Mouse (Mus musculus) lung, postnatal 0 days (tissue): ENCODE data around the gene Cutc. TPM values are rescaled to one million over a fixed set of nuclear protein-coding genes. Genes with fewer than 3 reads are reported as not detected.

Experiments
- ATAC-seq: fragments of 200-750 bp; cut with Nextera tagmentation; 2 replicates; pipeline ENCODE4 v1.8.0; 2017; ENCODE audit warnings: moderate library complexity
- DNase-seq: peaks from one replicate; pipeline ENCODE4 v3.0.0-alpha.2; 2016; ENCODE audit warnings: low spot score
- H3K27ac ChIP-seq: fragments of 300-500 bp; sonication (generic); 2 replicates; pipeline ENCODE4 v1.5.1; 2014; ENCODE audit warnings: antibody characterized with exemption, mild to moderate bottlenecking, low read length, mixed read lengths
- H3K27me3 ChIP-seq: fragments of 300-500 bp; sonication (generic); replicated peaks from 2 replicates; pipeline ENCODE4 v1.6.1; 2014; ENCODE audit warnings: low read length, mixed read lengths; ENCODE audit not compliant: insufficient read depth
- H3K36me3 ChIP-seq: fragments of 300-500 bp; sonication (generic); 2 replicates; pipeline ENCODE4 v1.6.1; 2014; ENCODE audit warnings: low read length, mixed read lengths; ENCODE audit not compliant: insufficient read depth
- H3K4me1 ChIP-seq: fragments of 300-500 bp; sonication (generic); 2 replicates; pipeline ENCODE4 v1.6.1; 2014; ENCODE audit warnings: antibody characterized with exemption, low read depth, low read length, mixed read lengths; ENCODE audit not compliant: insufficient read depth
- H3K4me2 ChIP-seq: fragments of 300-500 bp; sonication (generic); replicated peaks from 2 replicates; pipeline ENCODE4 v1.6.1; 2014; ENCODE audit warnings: low read depth, mild to moderate bottlenecking, low read length, moderate library complexity, mixed read lengths
- H3K4me3 ChIP-seq: fragments of 300-500 bp; sonication (generic); 2 replicates; pipeline ENCODE4 v1.5.1; 2014; ENCODE audit warnings: low read depth, low read length
- H3K9ac ChIP-seq: fragments of 300-500 bp; sonication (generic); replicated peaks from 2 replicates; pipeline ENCODE4 v1.6.1; 2014; ENCODE audit warnings: low read depth, mild to moderate bottlenecking
- H3K9me3 ChIP-seq: fragments of 300-500 bp; sonication (generic); 2 replicates; pipeline ENCODE4 v1.6.1; 2016; ENCODE audit warnings: low read length, mixed read lengths
- CTCF ChIP-seq: IDR thresholded peaks from 2 replicates; pipeline ENCODE4 v1.5.1; 2016; ENCODE audit warnings: antibody characterized with exemption, mild to moderate bottlenecking
- EP300 ChIP-seq: IDR thresholded peaks from 2 replicates; pipeline ENCODE4 v1.6.1; 2016; ENCODE audit warnings: antibody characterized with exemption, mild to moderate bottlenecking, control low read depth
- WGBS: fragments of 180-500 bp; shearing (Covaris S2); extraction: QIAGEN DNeasy Blood & Tissue Kit; methylation state at CpG from one replicate; pipeline ENCODE4 v1.1.7; 2014; 5-methylcytosine and 5-hydroxymethylcytosine counted together
- polyA plus RNA-seq: library from polyadenylated mRNA; unstranded; fragments of >200 nt; fragmentation: Nextera tagmentation; extraction: Ambion mirVana; gene quantifications from 2 replicates; pipeline ENCODE4 v1.2.1, GENCODE M21; 2015

Gene Cutc
- polyA plus RNA-seq, 1 experiment from 2014 or later: 17.1 TPM

DNA sequence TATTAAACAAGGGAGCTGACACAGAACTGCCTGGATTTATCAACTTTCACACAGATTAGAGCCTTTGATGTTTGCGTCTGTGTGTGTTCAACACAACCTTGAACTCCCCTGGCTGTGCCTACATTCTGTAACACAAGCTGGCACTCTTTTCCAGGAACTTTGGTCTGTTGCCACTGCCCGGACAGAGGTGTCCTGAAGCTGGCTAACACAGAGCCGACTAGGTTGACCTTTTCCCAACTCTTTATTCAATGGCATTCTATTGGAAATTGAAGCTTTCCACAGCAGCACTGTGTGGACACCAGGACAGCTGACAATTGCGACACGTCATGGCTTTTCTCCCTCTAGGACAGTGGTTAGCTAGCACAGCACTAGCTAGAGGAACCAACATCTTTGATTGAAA lies 44.4 kb downstream of the Cutc start:
- no peaks in the 10 kb centered on the region for H3K9me3 ChIP-seq
- 62% methylated on average over 5 of the region's 5 CpGs for WGBS
- TF ChIP-seq EP300 (no peak), CTCF (no peak)
- H3K27ac ChIP-seq: no peak overlapping the region
- H3K4me1 ChIP-seq: no peaks in the 10 kb centered on the region
- H3K27me3 ChIP-seq: no peaks in the 10 kb centered on the region
- H3K9ac ChIP-seq: no peak overlapping the region
- no peak overlapping the region for H3K4me3 ChIP-seq
- H3K4me2 ChIP-seq: no peak overlapping the region
- ATAC-seq: no peak
- no peaks in the 10 kb centered on the region for H3K36me3 ChIP-seq
- no peak for DNase-seq

DNA sequence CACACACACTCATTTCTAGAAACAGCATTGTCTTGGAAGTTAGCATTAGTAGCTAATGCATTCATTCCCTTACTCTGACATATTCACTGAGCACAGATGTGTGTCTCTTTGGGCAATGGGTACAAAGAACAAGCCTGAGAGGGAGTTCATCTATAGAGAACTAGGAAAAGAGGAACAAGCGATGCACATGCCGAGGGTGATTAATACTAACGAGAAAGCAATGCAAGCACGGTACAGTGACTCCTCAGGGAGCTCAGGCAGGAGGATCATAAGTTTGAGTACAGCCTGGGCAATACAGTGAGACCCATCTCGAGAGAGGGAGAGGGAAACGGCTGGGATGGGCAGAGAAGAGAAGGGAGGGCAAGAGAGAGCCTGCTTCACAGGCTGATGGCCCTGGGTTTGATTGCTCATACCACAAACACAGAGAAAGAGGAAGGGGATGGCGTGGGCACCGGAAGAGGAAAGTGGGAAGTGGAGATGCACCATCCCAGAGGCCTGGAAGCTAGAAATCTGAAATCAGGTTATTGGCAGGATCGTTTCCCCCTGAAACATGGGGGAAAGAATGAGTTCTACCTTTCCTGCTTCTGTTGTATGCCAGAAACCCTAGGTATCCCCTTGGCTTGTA lies 48.7 kb downstream of the Cutc start:
- 76% methylated on average over 9 of the region's 9 CpGs for WGBS
- no peak for ATAC-seq
- DNase-seq: no peak
- H3K4me2 ChIP-seq: no peak overlapping the region
- H3K9ac ChIP-seq: no peak overlapping the region
- no peaks in the 10 kb centered on the region for H3K36me3 ChIP-seq
- H3K27me3 ChIP-seq: no peaks in the 10 kb centered on the region
- no peaks in the 10 kb centered on the region for H3K4me1 ChIP-seq
- no peak overlapping the region for H3K27ac ChIP-seq
- TF ChIP-seq EP300: no peak
- no peak for TF ChIP-seq CTCF
- no peaks in the 10 kb centered on the region for H3K9me3 ChIP-seq
- H3K4me3 ChIP-seq: no peak overlapping the region

DNA sequence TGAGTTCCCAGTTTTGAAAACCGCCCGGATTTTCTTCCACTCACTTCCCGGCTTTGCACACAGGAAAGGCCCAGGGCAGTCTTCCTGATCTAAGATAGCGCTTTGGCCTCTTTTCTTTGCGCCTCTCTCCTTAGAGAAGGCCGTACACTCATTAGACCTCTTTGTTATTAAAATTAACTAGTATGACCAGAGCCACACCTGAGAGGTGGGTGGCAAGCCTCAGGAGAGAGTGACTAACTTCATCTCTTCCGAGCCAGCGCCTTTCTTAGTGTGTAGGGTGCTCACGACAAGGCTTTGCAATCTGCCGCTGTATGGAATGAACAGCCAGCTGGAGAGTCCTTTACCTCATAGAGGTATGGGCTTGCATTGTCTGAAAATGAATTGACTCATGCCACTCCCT lies 51.1 kb downstream of the Cutc start:
- H3K9me3 ChIP-seq: no peaks in the 10 kb centered on the region
- no peak overlapping the region for H3K4me3 ChIP-seq
- no peaks in the 10 kb centered on the region for H3K4me1 ChIP-seq
- no peak for ATAC-seq
- H3K27me3 ChIP-seq: no peaks in the 10 kb centered on the region
- no peak overlapping the region for H3K27ac ChIP-seq
- H3K9ac ChIP-seq: no peak overlapping the region
- TF ChIP-seq CTCF: no peak
- no peak for TF ChIP-seq EP300
- no peaks in the 10 kb centered on the region for H3K36me3 ChIP-seq
- no peak overlapping the region for H3K4me2 ChIP-seq
- 84% methylated on average over 10 of the region's 10 CpGs for WGBS
- no peak for DNase-seq

DNA sequence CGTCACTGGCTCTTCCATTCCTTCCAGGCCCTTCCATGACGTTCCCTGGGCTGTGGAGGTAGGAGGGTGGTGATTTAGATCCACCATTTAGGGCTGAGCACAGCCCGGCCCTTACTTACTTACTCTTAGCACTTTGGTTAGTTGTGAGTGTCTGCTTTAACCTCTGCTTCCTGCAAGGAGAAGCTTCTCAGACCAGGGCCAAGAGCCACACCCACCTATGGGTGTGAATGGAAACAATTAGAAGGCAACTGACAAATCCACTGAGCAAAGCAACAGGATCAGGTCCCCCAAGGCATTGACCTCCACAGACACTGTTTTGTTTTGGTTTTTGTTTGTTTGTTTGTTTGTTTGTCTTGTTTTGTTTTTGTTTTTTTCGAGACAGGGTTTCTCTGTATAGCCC lies 56.5 kb downstream of the Cutc start:
- H3K4me3 ChIP-seq: no peak overlapping the region
- no peak for TF ChIP-seq EP300
- TF ChIP-seq CTCF: no peak
- WGBS: 45% methylated on average over 4 of the region's 4 CpGs
- H3K27ac ChIP-seq: no peak overlapping the region
- no peaks in the 10 kb centered on the region for H3K36me3 ChIP-seq
- H3K27me3 ChIP-seq: no peaks in the 10 kb centered on the region
- no peaks in the 10 kb centered on the region for H3K4me1 ChIP-seq
- ATAC-seq (no peak), DNase-seq (no peak)
- H3K9ac ChIP-seq: no peak overlapping the region
- no peak overlapping the region for H3K4me2 ChIP-seq
- no peaks in the 10 kb centered on the region for H3K9me3 ChIP-seq

DNA sequence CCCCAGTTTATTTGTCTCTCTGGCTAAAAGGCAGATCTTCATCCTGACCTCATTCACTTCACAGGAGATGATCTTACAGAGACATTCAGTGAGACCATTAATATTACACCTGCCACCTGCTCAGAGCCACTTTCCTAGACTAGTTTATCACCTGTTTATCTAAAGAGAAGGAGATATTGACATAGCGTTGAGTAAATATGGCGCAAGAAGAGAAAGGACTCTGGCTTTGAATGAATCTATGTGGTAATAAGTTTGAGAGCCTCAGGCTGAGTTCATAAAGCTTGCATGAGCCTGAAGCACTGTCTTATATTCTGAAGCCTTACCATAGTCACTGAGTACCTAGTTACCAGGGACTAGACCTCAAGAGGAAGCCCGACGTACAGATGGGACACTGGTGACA lies 58.6 kb downstream of the Cutc start:
- Histone ChIP-seq H3K27me3 (no peaks in the 10 kb centered on the region), H3K36me3 (no peaks in the 10 kb centered on the region), H3K4me1 (no peaks in the 10 kb centered on the region), H3K9me3 (no peaks in the 10 kb centered on the region), H3K4me2 (no peak overlapping the region), H3K4me3 (no peak overlapping the region), H3K9ac (no peak overlapping the region), H3K27ac (no peak overlapping the region)
- TF ChIP-seq EP300 (no peak), CTCF (no peak)
- 60% methylated on average over 4 of the region's 4 CpGs for WGBS
- ATAC-seq (peak; percentile 21; the same call in 1 of the 2 replicates), DNase-seq (peak; percentile 44)

DNA sequence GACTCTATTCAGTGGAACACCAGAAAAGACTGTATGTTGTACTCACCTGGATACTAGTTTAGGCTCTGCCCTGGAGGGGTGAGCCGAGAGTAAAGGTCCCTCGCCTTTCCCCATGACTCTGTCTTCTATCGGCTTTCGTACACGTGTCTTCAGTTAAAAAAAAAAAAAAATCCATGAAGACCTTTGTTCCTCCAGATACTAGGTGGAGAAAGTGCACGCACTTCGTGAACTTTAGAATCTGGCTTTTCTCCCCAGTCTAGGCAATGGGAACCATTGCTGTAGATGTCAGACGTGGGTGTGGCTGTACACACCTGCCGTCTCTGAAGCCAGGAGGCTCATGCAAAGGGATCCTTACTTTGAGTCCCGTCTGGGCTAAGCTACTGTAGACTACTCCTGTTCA lies 60.5 kb downstream of the Cutc start:
- DNase-seq: no peak
- Histone ChIP-seq H3K9ac (no peak overlapping the region), H3K4me3 (no peak overlapping the region), H3K4me2 (no peak overlapping the region), H3K27ac (no peak overlapping the region), H3K4me1 (no peaks in the 10 kb centered on the region), H3K27me3 (no peaks in the 10 kb centered on the region), H3K9me3 (no peaks in the 10 kb centered on the region), H3K36me3 (no peaks in the 10 kb centered on the region)
- TF ChIP-seq EP300 (no peak), CTCF (no peak)
- ATAC-seq: no peak
- WGBS: 84% methylated on average over 10 of the region's 10 CpGs
